Mouse (Mus musculus): ENCODE measurements around the gene Gstt4.

The Gstt4 gene

DNA sequence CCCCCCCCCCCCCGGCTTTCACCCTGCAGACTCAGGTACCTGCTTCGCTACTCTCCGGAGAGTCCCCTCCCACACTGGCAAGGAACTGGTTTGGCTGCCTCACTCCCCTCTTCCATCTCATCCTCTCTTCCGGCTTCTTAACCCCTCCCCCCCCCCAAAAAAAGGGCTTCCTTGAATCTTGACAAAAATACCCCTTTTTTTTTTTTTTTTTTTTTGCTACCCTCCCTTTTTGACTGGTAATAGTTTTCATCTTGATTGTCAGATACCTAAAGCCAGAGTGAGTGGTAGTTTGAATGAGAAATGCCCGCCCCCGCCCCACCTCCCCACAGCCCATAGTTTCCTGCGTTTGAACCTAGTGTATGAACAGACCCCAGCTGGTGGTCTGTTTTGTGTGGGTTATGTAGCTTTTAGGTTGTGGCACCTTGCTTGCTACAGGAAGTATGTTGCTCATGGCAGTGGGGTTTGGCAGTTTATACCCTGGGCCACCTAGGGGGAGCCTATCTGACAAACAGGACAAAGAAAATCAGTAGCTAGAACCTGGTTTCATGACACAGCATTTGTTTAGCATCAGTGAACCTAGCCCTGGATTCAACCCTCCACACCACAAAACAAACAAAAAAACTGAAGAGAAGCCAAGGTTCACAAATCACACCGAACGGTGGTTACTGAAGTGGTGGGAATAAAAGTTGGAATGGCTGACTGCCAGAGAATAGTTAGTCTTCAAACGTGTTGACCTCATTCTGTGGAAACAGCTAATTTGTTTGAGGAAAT is 13.6 kb upstream of the Gstt4 start:
- DNase-seq (ENCODE audit: low read depth in 2 of 2, low spot score in 2 of 2) = peak; percentile 68 to 79

GRCm38 (mm10) chr10:75835307-75835706 is 13.0 kb upstream of the Gstt4 start:
- DNase-seq (ENCODE audit: low read depth in 2 of 2, low spot score in 2 of 2) = peak; percentile 68 to 76

- DNase-seq (ENCODE audit: low read depth in 2 of 2, low spot score in 2 of 2) = no peak
Measured at GRCm38 (mm10) chr10:75834721-75835120, 12.4 kb upstream of the Gstt4 start.

- DNase-seq (ENCODE audit: low read depth in 2 of 2, low spot score in 2 of 2) = peak; percentile 42 to 55
Measured at GRCm38 (mm10) chr10:75834250-75834649, 11.9 kb upstream of the Gstt4 start.

GRCm38 (mm10) chr10:75833456-75834080 is 11.2 kb upstream of the Gstt4 start:
- no peak for DNase-seq (ENCODE audit: low read depth in 2 of 2, low spot score in 2 of 2)

- DNase-seq (ENCODE audit: low read depth in 2 of 2, low spot score in 2 of 2) = peak; percentile 48 to 69
Measured at GRCm38 (mm10) chr10:75832272-75832895, 10.0 kb upstream of the Gstt4 start.

- DNase-seq (ENCODE audit: low read depth in 2 of 2, low spot score in 2 of 2) = no peak
Measured at GRCm38 (mm10) chr10:75830275-75830670, 7.9 kb upstream of the Gstt4 start.

DNA sequence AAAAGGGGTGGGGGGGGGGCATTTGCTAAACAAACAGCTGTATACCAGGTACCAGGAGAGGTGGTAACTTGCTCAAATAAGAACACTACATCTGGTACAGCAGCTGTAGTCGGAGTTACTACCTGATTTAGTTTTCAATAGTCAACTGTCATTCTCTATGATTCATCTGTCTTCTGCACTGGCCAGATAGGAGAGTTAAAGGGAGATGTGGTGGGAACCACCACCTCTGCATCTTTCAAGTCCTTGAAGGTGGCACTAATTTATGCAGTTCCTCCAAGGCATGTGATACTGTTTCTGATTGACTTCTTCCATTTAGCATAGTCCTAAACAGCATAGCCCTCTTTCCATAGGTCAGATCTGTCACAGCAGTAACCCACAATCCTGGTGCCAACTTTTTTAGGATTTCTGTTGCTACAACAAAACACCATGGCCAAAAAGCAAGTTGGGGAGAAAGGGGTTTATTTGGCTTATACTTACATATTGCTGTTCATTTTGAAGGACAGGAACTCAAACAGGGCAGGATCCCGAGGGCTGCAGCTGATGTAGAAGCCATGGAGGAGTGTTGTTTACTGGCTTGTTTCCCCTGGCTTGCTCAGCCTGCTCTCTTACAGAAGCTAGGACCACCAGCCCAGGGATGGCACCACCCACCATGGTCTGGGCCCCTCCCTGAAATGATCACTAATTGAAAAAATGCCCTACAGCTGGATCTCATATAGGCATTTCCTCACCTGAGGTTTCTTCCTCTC is 7.4 kb upstream of the Gstt4 start:
- DNase-seq (ENCODE audit: low read depth in 2 of 2, low spot score in 2 of 2) = no peak

DNA sequence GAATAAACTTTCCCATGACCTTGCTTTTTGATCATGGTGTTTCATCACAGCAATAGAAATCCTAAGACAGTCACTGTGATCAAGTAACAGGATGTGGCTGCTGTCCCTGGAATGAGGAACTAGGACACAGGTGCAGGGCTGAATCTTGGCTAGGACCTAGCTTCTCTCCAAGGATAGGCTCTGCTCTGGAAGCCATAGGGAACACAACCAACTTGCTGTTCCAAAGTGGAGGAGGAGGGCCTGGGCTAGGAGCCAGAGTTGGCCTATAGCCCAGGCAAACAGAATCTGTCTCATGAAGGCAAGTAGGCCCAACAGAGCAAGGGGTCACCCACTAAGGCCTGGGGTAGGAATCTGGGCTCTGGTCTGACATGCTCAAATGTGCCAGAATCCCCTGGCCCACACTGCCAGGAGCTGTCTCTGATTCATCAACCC is 6.2 kb upstream of the Gstt4 start:
- no peak for DNase-seq (ENCODE audit: low read depth in 2 of 2, low spot score in 2 of 2)

DNA sequence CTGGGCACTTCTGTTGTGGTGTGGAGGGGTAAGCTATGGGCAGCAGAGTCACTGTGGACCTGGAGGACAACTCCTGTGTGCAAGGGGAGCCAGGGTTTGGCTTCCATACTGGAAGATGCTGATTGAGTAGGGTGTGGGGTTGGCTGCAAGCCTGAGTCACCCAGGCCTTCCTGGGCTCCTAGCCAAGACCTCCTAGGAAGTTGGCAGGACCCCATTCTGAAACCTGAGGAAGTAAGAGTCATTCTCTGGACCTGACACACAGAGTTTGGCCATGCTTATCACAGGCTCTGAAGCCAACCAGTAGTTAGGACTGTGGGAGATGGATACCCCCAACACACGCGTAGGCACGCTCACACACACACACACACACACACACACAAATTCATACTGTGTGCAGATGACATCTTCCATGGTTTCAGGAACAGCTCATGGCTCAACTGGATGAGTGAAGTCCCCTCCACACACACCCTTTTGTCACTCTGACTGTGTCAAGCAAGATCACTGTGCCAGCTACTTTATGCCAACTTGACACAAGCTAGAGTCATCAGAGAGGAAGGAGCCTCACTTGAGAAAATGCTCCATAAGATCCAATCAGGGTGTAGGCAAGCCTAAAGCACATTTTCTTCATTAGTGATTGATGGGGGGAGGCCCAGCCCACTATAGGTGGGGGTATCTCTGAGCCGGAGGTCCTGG is 5.5 kb upstream of the Gstt4 start:
- no peak for DNase-seq (ENCODE audit: low read depth in 2 of 2, low spot score in 2 of 2)

GRCm38 (mm10) chr10:75824530-75824929 is 2.2 kb upstream of the Gstt4 start:
- no peak for DNase-seq (ENCODE audit: low read depth in 2 of 2, low spot score in 2 of 2)

DNA sequence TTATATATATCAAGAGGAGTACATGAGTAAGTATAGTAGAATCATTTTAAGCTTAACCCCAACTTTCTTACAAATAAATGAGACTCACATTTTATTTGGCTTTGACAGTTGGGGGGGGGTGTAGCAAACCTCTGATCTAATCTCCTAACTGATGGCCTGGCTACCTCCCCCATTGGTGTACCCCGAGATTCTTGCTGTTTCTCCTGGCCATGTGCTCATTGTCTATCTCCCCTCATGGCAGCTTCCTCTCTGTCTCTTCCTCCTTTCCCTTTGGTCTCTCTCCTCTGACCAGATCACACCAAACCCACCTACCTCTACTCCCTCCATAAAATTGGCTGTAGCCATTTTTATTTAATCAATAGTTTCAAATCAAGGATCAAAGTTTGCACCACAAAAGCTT is 1.4 kb upstream of the Gstt4 start:
- DNase-seq (ENCODE audit: low read depth in 2 of 2, low spot score in 2 of 2) = no peak

DNA sequence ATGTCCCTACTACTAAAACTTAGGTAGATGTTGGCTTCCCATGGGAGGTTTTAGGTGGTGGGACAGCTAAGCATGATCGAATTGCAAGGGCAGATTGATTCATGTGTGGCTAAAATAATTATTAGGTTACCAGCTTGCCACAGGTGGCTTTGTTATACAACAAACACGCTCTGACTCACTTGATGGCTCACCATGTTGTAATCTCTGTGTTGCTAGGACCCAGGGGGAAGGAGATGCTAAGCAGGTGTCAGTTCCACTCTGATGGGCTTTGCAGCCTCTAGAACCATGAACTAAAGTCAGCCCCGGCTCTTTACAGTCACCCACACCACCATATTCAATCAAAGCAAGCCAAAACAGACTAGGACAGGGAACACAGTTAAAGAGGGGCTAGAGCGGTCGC is 2.5 kb downstream of the Gstt4 start:
- DNase-seq (ENCODE audit: low read depth in 2 of 2, low spot score in 2 of 2) = no peak

GRCm38 (mm10) chr10:75818641-75819040 is 3.7 kb downstream of the Gstt4 start:
- DNase-seq (ENCODE audit: low read depth in 2 of 2, low spot score in 2 of 2) = no peak

DNA sequence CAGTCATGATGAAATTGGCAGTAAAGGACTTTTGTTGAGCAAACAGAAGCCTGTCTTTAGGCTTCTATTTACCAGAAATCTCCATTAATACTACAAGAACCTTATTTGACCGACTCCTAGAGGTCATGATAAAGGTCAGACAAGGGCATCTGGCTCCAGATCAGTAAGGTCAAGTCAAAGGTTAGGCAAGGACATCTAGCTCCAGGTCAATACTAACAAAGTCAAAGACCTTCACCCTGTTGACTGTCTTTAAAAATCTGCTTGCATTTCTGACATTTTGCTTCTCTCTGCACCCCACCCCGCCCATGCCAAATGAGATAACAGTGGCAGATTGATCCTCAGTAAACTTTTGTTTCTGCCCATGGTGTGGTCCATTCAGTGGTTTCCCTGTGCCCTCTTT is 18.1 kb downstream of the Gstt4 start:
- no peak for DNase-seq (ENCODE audit: low read depth in 2 of 2, low spot score in 2 of 2)

DNA sequence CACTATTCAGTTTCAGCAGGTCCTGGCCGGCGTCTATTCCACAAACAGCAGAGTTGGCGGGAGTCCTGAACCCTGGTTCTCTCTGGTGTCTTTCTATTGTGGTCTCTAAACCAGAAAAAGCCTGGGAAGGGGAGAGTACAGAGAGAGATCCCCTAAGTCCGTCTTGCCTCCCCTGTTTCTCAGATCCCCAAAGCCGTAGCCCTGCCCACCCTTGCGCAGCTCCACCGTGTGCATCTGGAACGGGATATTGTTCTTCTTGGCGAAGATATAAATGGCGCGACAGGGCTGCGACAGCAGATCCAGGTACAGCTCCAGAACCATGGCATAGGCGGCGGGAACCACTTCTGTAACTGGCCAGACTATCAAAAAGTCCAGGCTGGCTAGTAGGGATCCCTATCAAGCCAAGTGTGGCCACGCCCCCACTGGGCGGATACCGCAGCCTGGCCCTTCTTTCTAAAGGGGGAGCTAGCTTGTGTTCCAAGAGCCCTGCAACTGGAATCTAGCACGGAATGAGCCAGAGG is 24.1 kb downstream of the Gstt4 start, which contains the start of gene Gstt1:
Gene Gstt1 (minus strand): TSS at position 409 of the 521 bp plus-strand sequence.
- DNase-seq (ENCODE audit: low read depth in 2 of 2, low spot score in 2 of 2) = no peak

DNA sequence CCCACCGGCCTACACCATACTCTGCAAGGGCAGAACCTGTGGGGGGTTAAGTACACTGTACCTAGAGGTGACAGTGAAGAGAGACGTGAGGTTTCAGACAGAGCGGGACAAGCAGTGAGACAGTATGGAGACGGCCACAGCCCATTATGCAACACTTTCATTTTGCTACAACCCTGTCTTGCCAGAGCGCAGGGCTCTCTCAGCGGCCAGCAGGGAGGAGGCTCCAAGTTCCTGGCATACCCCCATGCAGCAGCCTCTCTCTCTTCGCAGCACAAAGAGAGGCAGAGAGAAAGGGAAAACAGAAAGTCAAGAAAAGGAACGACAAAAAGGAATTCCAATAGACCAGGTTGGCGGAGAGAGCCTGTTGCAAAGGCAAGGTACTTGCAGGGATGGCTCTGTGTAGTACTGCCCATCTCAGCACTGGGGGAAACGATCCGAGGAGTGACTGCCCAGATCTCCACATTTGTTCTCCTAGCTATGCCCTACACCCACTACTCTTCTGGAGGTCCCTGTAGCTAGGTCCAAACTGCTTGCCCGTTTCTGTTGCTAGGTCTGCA is 24.6 kb downstream of the Gstt4 start:
- DNase-seq (ENCODE audit: low read depth in 2 of 2, low spot score in 2 of 2) = no peak

DNA sequence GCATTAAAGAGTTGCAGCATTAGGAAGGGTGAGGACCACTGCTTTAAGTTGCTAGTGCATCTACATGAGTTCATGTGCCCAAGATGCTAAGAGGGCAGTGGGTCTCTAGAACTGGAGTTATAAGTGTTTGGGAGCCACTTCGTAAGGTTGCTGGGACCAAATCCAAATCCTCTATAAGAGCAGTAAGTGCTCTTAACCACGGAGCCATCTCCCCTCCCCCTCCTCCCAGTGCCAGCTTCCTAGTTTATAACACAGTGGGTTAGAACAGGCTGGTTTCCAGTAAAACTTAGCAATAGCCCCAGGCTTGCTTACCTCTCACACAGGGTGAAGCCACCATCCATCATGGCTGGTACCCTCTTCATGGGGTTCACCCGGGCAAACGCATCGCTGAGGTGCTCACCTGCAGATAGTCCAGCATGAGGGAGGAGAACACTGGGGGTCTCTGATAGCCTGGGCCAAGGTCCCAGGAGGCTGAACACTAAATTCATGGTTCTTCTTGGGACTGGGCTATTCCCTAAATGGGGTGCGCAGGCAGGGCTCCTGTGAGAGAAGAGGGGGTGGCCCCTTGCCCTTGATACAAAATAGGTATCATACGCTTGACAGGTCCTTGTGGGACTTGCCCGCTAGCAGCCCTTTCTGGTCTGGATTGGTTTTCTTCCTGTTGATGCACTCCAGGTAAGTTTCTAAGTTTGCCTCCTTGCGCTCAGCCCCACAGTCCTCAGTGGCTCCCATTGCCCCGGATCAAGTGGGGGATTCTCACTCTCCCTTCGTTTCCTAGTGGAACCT is 25.4 kb downstream of the Gstt4 start:
- DNase-seq (ENCODE audit: low read depth in 2 of 2, low spot score in 2 of 2) = no peak

- DNase-seq (ENCODE audit: low read depth in 2 of 2, low spot score in 2 of 2) = no peak
Measured at GRCm38 (mm10) chr10:75794880-75795279, 27.5 kb downstream of the Gstt4 start.

DNA sequence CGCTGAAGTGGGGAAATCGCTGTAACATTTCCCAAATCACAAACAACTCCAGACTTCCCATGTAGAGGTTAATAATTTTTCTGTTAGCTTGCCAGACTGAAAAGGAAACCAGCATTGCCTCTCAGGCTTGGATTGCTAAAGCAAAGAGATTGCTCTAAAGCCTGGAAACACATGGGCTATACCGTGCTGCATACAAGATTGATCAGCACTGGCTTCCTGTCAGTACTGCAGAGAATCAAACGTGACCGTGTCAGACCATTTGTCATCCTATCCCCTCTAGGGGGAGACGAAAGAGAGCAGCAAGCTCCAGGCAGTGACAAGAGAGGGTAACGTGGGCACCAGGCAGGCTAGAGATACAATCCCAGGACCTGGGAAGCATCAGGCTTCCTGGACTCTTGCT is 31.6 kb downstream of the Gstt4 start:
- DNase-seq (ENCODE audit: low read depth in 2 of 2, low spot score in 2 of 2) = peak in 1 of 2 experiments; percentile 30

All from CD8-positive naive resting alpha-beta T cell, adult 2 months (primary cell).